ENCODE assay signal across 9 mouse cellular contexts in the genomic region with DNA sequence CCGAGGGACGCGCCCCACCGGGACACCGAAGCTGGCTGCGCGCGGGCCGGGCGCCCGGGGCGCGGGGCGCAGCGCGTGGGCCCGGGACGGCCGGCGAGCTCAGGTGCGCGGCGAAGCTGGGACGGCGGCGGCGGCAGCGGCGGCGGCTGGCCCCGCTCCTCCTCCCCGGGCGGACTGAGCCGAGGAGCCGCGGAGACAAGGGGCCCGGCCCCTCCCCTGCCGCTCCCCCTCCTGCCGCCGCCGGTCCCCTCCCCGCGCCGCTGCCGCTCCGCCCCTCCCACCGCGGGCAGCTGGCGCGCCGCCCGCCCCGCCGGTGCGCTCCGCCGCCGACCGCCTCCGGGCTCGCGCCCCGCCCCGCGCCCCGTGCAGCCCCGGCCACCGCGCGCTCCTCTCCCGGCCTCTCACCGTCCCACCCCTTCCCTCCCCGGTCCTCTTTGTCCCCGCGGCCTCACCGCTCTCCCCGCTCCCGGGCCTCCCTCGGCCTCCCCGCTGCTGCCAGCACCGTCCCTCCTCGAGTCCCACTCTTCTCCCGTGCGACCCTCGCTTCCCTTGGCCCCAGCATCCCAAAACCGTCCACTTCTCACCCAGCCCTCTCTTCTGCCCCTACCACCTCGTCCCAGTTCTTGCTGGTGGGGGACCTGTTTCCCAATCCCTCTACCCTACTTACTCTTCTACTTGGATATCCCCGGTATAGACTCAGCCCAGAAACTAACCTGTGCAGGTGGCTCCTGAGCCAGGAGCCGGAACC. TPM values are rescaled to one million over a fixed set of nuclear protein-coding genes. Genes with fewer than 3 reads are reported as not detected.
DNase-seq lines count a peak whose midpoint lies in the region; ATAC-seq and TF ChIP-seq lines count a peak whose summit lies in the region.
"Had no signal": no experiment of that assay in that cellular context is flagged by ENCODE, and none has a peak within 500 bp of the region (broad histone marks: within the 10 kb centered on the region; RNA-seq: fewer than 3 reads in every experiment).

Gene Tox3 (minus strand): TSS at position 166 of the 748 bp plus-strand sequence.

- no peaks in the 10 kb centered on the region for H3K4me1 ChIP-seq in brown adipose tissue, adult 24 weeks (ENCODE audit: control insufficient read depth, insufficient read depth, insufficient read length, low read length)
- no peaks in the 10 kb centered on the region for H3K4me1 ChIP-seq in heart, adult 2 months (ENCODE audit: control insufficient read depth, insufficient read depth, low read length)
- H3K4me1 ChIP-seq in liver, embryonic 13.5 days (replicated peaks), result 0 out of 2 replicates have a peak, but pooled peaks cover 5% of the 10 kb centered on the region
- H3K4me1 ChIP-seq in neural tube, embryonic 11.5 days (ENCODE audit: control insufficient read depth, insufficient read depth, low read length), result peaks cover 6% of the 10 kb centered on the region

- peak within 1 kb of the TSS; percentile 75 for H3K9ac ChIP-seq in heart, adult 2 months (ENCODE audit: low read depth, low read length)
- 0 out of 2 replicates have a peak within 1 kb of the TSS, but pooled peaks have one; percentile 45 for H3K9ac ChIP-seq in liver, embryonic 13.5 days
- peak within 1 kb of the TSS; percentile 99 for H3K9ac ChIP-seq in neural tube, embryonic 11.5 days (ENCODE audit: low read length)

- H3K4me3 ChIP-seq in brown adipose tissue, adult 24 weeks (ENCODE audit: insufficient read depth, low read depth, low read length), result peak within 1 kb of the TSS; percentile 48
- H3K4me3 ChIP-seq in heart, adult 2 months, result peak within 1 kb of the TSS; percentile 57
- peak within 1 kb of the TSS; percentile 56 for H3K4me3 ChIP-seq in liver, embryonic 13.5 days (replicated peaks)
- peak within 1 kb of the TSS; percentile 93 for H3K4me3 ChIP-seq in neural tube, embryonic 11.5 days (ENCODE audit: low read depth, low read length)

- intact Hi-C loops in heart, adult 2 months (cut with DNase I), result loop anchor here (5.0 kb wide), 2 partner anchors 346 to 496 kb away; no protein-coding TSS in a partner anchor

- H3K36me3 ChIP-seq in heart, adult 2 months (ENCODE audit: control insufficient read depth, insufficient read depth, low read length), result no peaks in the 10 kb centered on the region
- H3K36me3 ChIP-seq in liver, embryonic 13.5 days, result no peaks in the 10 kb centered on the region
- no peaks in the 10 kb centered on the region for H3K36me3 ChIP-seq in neural tube, embryonic 11.5 days (ENCODE audit: control insufficient read depth, insufficient read depth, low read length)

- TF ChIP-seq EP300 in heart, adult 2 months (IDR thresholded peaks at IDR 0.05; ENCODE audit: insufficient read depth, low read depth, low read length), result no peak

- no peak within 1 kb of the TSS for H3K27ac ChIP-seq in brown adipose tissue, adult 24 weeks (replicated peaks; ENCODE audit: low read depth, low read length)
- 0 out of 2 replicates have a peak within 1 kb of the TSS, but pooled peaks have one; percentile 20 for H3K27ac ChIP-seq in heart, adult 2 months
- no peak within 1 kb of the TSS for H3K27ac ChIP-seq in liver, embryonic 13.5 days
- H3K27ac ChIP-seq in neural tube, embryonic 11.5 days (ENCODE audit: low read depth, low read length), result peak within 1 kb of the TSS; percentile 99

- H3K4me2 ChIP-seq in liver, embryonic 13.5 days, result peak within 1 kb of the TSS; percentile 67
- peak within 1 kb of the TSS; percentile 56 for H3K4me2 ChIP-seq in neural tube, embryonic 11.5 days (ENCODE audit: low read depth)

- no peaks in the 10 kb centered on the region; the same call in 1 of the 2 replicates for H3K27me3 ChIP-seq in heart, adult 2 months (ENCODE audit: control insufficient read depth, insufficient read depth, low read length)
- H3K27me3 ChIP-seq in liver, embryonic 13.5 days, result peaks cover 42% of the 10 kb centered on the region
- H3K27me3 ChIP-seq in neural tube, embryonic 11.5 days (ENCODE audit: control insufficient read depth, insufficient read depth, low read length), result no peaks in the 10 kb centered on the region
- H3K27me3 ChIP-seq: CH12.LX had no signal

- no peak for TF ChIP-seq POLR2A in heart, adult 2 months (IDR thresholded peaks at IDR 0.05; ENCODE audit: insufficient read depth, low read depth, low read length)

- peak; percentile 33; the same call in 1 of the 2 replicates for ATAC-seq in frontal cortex, adult (ENCODE audit: low TSS enrichment)
- no peak; the same call in 1 of the 2 replicates for ATAC-seq in liver, embryonic 13.5 days (ENCODE audit: low read depth)
- peak; percentile 72 for ATAC-seq in neural tube, embryonic 11.5 days (ENCODE audit: insufficient read depth, low FRiP score, low TSS enrichment)

- WGBS in heart, adult 2 months, result 6% methylated on average over 70 of the region's 89 CpGs
- WGBS in liver, embryonic 13.5 days (ENCODE audit: insufficient replicate concordance), result 2% methylated on average over 50 of the region's 89 CpGs
- WGBS in neural tube, embryonic 11.5 days, result 1% methylated on average over 22 of the region's 89 CpGs

- H3K9me3 ChIP-seq in liver, embryonic 13.5 days (replicated peaks), result no peaks in the 10 kb centered on the region
- no peaks in the 10 kb centered on the region for H3K9me3 ChIP-seq in neural tube, embryonic 11.5 days (ENCODE audit: control insufficient read depth, low read length)

- no peak for TF ChIP-seq CTCF in heart, adult 2 months (IDR thresholded peaks at IDR 0.05)

- DNase-seq in frontal cortex, postnatal 14 days (ENCODE audit: low spot score in 2 of 2), result no peak
- DNase-seq in heart, adult 2 months, result peak; percentile 58 to 66
- DNase-seq in kidney, adult 8-10 months, result peak; percentile 38 to 43
- DNase-seq in liver, embryonic 13.5 days, result no peak
- peak; percentile 76 for DNase-seq in neural tube, embryonic 11.5 days (ENCODE audit: low spot score)
- peak; percentile 46 for DNase-seq in urinary bladder, adult 2 months (ENCODE audit: low spot score)

- H3K79me2 ChIP-seq in heart, adult 2 months (replicated peaks; ENCODE audit: control insufficient read depth, insufficient read depth, low read length), result no peaks in the 10 kb centered on the region

RNA-seq across cellular contexts. Expression of gene Tox3, which starts in this region (rescaled TPM):
- polyA plus RNA-seq in brown adipose tissue, adult 24 weeks (2012; ENCODE audit: insufficient read depth, insufficient read length, missing spikeins), result not detected in 2 replicates
- total RNA-seq in heart, adult 2 months (2021), result 1 to 10 TPM; 2.9 to 3.5 TPM
- 3.0 and 3.8 TPM in 2 replicates for polyA plus RNA-seq in heart, adult 2 months (2012; rRNA removed)
- polyA plus RNA-seq in liver, embryonic 13.5 days (2015; fragmentation: Nextera tagmentation; extraction: Ambion mirVana), result 0.14 and 0.21 TPM in 2 replicates
- polyA plus RNA-seq in neural tube, embryonic 11.5 days (2014; fragmentation: Nextera tagmentation; extraction: Ambion mirVana), result 40.8 and 42.6 TPM in 2 replicates
- polyA plus RNA-seq in urinary bladder, adult 2 months (2012; rRNA removed), result 0.43 and 0.57 TPM in 2 replicates
- total RNA-seq: CH12.LX had no signal

Comparison
In these comparisons a context has a peak if more than half of its experiments do, and no peak if none do; other contexts are left out.
1. Peak in DNase-seq in urinary bladder, adult 2 months; RNA of the gene not detected or under 1 TPM.
2. DNase-seq: peak in heart, adult 2 months (2 of 2), kidney, adult 8-10 months (2 of 2) and neural tube, embryonic 11.5 days (single experiment); none in frontal cortex, postnatal 14 days (0 of 2) and liver, embryonic 13.5 days (single experiment).
3. H3K27ac ChIP-seq: peak in heart, adult 2 months (single experiment) and neural tube, embryonic 11.5 days (single experiment); none in brown adipose tissue, adult 24 weeks (single experiment) and liver, embryonic 13.5 days (single experiment).
4. H3K9ac ChIP-seq: peak in every context shown above with its lines; median percentile 99 in neural tube, embryonic 11.5 days; 75 in heart, adult 2 months; 45 in liver, embryonic 13.5 days.
5. Peak in every context shown above with its lines, with median percentiles within 50 percentile points of each other: H3K4me3 ChIP-seq.